Mouse (Mus musculus): ENCODE data around the gene Tgfa. TPM values are rescaled to one million over a fixed set of nuclear protein-coding genes. Genes with fewer than 3 reads are reported as not detected.

Tgfa gene
- polyA plus RNA-seq, 1 experiment from 2014 or later = 1.5 TPM

DNA sequence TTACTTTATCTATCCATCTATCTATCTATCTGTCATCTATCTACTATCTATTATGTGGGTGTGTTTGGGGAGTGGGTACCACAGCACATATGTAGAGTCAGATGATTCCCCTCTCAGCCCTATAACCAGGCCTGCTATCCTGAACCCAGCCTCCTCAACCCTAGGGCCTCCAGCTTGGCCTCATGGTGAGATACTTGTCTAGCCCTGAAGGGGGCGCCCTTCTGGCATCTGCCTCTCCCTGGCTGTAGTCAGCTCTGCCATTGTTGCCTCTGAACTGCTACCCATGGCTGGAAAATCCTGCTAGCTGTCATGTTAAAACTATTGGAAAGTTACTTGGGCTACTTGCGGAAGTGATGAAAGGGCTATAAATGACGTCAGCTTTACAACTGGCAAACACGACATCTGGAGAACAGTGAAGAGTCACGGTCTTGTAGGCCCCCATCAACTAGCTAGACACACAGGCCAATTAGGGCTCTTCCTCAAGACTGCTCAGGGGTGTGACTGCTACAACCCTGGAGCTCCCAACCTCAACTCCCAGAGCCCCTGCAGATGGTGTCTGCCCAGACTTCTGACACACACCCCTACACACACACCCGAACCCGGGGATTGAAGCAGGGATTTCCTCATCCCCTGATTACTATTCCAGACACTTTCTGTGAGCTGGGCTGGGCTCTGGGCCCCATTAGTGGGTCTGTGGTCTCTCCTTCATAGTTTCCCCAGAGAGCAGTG, 65.5 kb downstream of the Tgfa start:
- no peaks in the 10 kb centered on the region for H3K36me3 ChIP-seq
- H3K9ac ChIP-seq (replicated peaks) = no peak overlapping the region
- 26% methylated on average over 7 of the region's 7 CpGs for WGBS
- no peak overlapping the region for H3K4me2 ChIP-seq
- H3K9me3 ChIP-seq = no peaks in the 10 kb centered on the region
- peak overlapping the region; percentile 59; the same call in 1 of the 2 replicates for H3K27ac ChIP-seq
- ATAC-seq (ENCODE audit: insufficient number of reproducible peaks, insufficient read depth, low FRiP score, low TSS enrichment, low read depth) = peak; percentile 56; the same call in 1 of the 2 replicates
- H3K4me3 ChIP-seq (replicated peaks) = no peak overlapping the region
- peaks cover 14% of the 10 kb centered on the region; the same call in 1 of the 2 replicates for H3K4me1 ChIP-seq (replicated peaks)
- H3K27me3 ChIP-seq = no peaks in the 10 kb centered on the region

DNA sequence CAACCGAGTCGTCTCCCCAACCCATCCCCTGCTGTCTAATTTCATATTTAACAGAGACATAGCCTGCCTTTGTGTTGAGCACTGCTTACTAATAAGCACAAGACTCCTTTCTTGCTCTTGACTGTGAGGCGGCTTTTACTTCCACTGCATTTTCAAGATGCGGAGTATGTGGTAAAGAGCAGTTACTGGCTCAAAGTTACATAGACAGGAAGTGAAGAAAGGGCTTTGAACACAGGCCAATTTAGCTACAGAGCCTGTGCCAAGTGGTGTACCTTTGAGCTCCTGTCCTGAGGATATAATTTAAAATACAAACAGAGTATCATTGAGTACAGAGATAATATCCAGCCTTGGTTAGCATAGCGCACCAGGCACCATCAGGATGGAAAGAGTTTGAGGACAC, 71.8 kb downstream of the Tgfa start:
- no peak for ATAC-seq (ENCODE audit: insufficient number of reproducible peaks, insufficient read depth, low FRiP score, low TSS enrichment, low read depth)
- 87% methylated on average over 5 of the region's 5 CpGs for WGBS

DNA sequence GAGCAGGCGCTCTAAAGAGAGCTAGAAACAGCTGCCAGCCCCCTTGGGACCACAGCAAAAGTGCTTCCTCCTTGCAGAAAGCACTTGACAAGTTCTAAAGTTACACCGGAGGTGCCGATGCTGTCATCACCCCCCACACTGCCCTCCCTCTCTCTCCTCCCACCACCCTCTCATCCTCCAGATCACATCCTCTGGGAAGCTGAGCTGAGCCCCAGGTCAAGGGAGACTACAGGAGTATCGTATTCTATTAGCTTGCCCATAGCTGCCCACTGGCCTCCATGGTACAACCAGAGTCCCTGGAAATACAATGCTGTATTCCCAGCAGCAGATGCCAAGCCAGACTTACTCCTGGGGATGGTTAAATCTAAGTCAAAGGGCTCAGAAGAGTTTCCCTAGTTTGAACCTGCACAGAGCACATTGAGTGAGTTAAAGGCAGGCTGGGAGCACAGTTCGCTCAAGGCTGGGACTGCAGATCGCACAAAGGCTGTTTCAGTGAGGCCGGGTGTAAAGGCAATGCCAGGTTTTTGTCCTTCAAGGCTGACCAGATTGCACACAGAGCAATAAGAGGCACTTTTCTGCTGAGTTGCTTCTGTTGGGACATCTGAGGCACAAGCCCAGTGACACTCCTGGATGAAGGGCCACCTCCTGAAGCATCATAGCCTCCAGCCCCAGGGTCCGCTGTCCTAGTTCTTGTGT, 75.5 kb downstream of the Tgfa start:
- H3K36me3 ChIP-seq = no peaks in the 10 kb centered on the region
- H3K9ac ChIP-seq (replicated peaks) = no peak overlapping the region
- H3K4me2 ChIP-seq = no peak overlapping the region
- peaks cover 17% of the 10 kb centered on the region; the same call in 1 of the 2 replicates for H3K4me1 ChIP-seq (replicated peaks)
- H3K27ac ChIP-seq = no peak overlapping the region
- no peak for ATAC-seq (ENCODE audit: insufficient number of reproducible peaks, insufficient read depth, low FRiP score, low TSS enrichment, low read depth)
- H3K9me3 ChIP-seq = no peaks in the 10 kb centered on the region
- WGBS = 47% methylated on average over 8 of the region's 8 CpGs
- peaks cover 5% of the 10 kb centered on the region; the same call in 1 of the 2 replicates for H3K27me3 ChIP-seq
- no peak overlapping the region for H3K4me3 ChIP-seq (replicated peaks)

More for the DNA sequence above, 71.8 kb downstream of the Tgfa start:
- no peak overlapping the region for H3K27ac ChIP-seq
- no peak overlapping the region for H3K4me2 ChIP-seq
- H3K36me3 ChIP-seq = no peaks in the 10 kb centered on the region
- H3K9me3 ChIP-seq = no peaks in the 10 kb centered on the region
- H3K9ac ChIP-seq (replicated peaks) = no peak overlapping the region
- peaks cover 5% of the 10 kb centered on the region; the same call in 1 of the 2 replicates for H3K27me3 ChIP-seq
- H3K4me1 ChIP-seq (replicated peaks) = peaks cover 25% of the 10 kb centered on the region; the same call in 1 of the 2 replicates
- H3K4me3 ChIP-seq (replicated peaks) = no peak overlapping the region

DNA sequence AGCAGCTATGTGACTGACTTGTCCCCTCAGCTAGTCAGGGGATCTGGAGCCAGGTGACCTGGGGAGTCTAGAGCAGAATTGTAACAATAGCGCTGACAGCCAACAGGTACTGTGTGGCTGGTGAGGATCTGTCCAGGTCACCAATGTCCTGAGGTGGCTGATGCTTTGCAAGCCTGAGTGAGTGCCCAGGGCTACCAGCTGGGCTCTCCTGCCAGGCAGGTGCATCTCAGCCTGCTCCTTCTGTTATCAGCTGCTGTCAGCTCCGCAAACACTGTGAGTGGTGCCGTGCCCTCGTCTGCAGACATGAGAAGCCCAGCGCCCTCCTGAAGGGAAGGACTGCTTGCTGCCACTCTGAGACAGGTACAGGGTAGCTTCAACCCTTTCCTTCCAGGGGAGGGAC, 76.1 kb downstream of the Tgfa start:
- Histone ChIP-seq H3K4me2 (no peak overlapping the region), H3K27me3 (peaks cover 5% of the 10 kb centered on the region; the same call in 1 of the 2 replicates), H3K27ac (no peak overlapping the region), H3K9me3 (no peaks in the 10 kb centered on the region), H3K9ac (replicated peaks) (no peak overlapping the region), H3K36me3 (no peaks in the 10 kb centered on the region), H3K4me1 (replicated peaks) (peaks cover 13% of the 10 kb centered on the region; the same call in 1 of the 2 replicates), H3K4me3 (replicated peaks) (no peak overlapping the region)
- 87% methylated on average over 5 of the region's 5 CpGs for WGBS
- no peak for ATAC-seq (ENCODE audit: insufficient number of reproducible peaks, insufficient read depth, low FRiP score, low TSS enrichment, low read depth)

DNA sequence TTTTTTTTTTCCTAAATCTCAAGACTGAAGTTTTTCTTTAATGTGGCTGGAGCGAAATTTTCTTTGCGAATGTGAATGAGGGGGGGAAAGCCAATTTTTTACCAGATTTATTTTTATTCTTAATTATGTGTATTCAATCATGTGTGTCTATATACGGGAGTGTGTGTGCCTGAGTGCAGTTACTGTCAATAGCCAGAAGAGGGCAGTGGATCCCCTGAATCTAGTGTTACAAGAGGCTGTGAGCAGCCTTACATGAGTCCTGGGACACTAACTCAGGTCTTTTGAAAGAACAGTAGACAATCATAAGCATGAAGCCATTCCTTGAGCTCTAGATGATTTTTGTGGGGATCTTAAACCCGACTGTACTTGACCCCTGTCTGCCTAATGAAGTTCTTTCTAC, 80.7 kb downstream of the Tgfa start:
- Histone ChIP-seq H3K4me2 (no peak overlapping the region), H3K27me3 (0 out of 2 replicates have a peak, but pooled peaks cover 5% of the 10 kb centered on the region), H3K36me3 (no peaks in the 10 kb centered on the region), H3K9me3 (no peaks in the 10 kb centered on the region), H3K4me3 (replicated peaks) (no peak overlapping the region), H3K27ac (no peak overlapping the region), H3K9ac (replicated peaks) (no peak overlapping the region), H3K4me1 (replicated peaks) (peaks cover 2% of the 10 kb centered on the region; the same call in 1 of the 2 replicates)
- WGBS = 93% methylated on average over 4 of the region's 4 CpGs
- no peak for ATAC-seq (ENCODE audit: insufficient number of reproducible peaks, insufficient read depth, low FRiP score, low TSS enrichment, low read depth)

DNA sequence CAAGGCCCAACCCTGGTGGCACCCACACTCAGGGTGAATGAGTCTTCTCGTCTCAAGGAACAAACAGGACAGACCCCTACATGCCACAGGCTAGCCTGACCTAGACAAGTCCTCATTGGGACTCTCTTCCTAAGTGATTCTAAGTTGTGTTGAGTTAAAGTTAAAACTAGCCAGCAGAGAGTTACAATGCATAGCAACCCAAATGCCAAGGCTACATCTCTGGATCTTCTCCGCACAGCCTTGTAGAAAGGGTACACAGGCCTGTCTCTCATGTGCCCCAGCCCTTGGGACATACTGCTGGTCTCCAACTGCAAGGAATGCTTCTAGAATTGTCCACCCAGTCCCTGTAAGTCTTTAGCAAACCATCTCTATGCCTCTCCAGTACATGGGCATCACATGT, 81.8 kb downstream of the Tgfa start:
- H3K27ac ChIP-seq = no peak overlapping the region
- H3K4me3 ChIP-seq (replicated peaks) = no peak overlapping the region
- H3K27me3 ChIP-seq = no peaks in the 10 kb centered on the region
- H3K36me3 ChIP-seq = no peaks in the 10 kb centered on the region
- no peaks in the 10 kb centered on the region for H3K9me3 ChIP-seq
- no peaks in the 10 kb centered on the region for H3K4me1 ChIP-seq (replicated peaks)
- H3K4me2 ChIP-seq = no peak overlapping the region
- ATAC-seq (ENCODE audit: insufficient number of reproducible peaks, insufficient read depth, low FRiP score, low TSS enrichment, low read depth) = no peak
- WGBS = 87% methylated on average over 2 of the region's 2 CpGs
- no peak overlapping the region for H3K9ac ChIP-seq (replicated peaks)

DNA sequence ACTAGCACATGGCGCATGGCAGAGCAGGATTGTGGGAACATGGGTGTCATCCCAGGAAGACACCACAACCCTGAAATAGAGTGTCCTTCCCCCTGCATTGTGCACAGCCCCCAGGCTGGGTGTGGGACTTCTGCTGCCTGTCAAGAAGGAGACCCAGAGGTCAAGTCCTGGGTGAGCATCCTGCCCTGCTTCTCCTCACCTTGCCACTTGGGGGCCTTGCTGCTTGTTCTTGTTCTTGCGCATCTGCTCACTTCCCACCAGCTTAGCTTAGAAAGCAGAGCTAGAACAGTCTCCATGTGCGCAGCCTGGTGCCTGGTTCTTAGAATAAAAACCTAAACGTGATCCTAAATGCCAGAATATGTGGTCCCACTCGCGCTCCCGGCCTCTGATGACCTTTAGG, 82.6 kb downstream of the Tgfa start:
- Histone ChIP-seq H3K27ac (no peak overlapping the region), H3K9ac (replicated peaks) (no peak overlapping the region), H3K4me1 (replicated peaks) (no peaks in the 10 kb centered on the region), H3K9me3 (no peaks in the 10 kb centered on the region), H3K36me3 (no peaks in the 10 kb centered on the region), H3K27me3 (no peaks in the 10 kb centered on the region), H3K4me3 (replicated peaks) (no peak overlapping the region), H3K4me2 (no peak overlapping the region)
- WGBS = 77% methylated on average over 7 of the region's 7 CpGs
- ATAC-seq (ENCODE audit: insufficient number of reproducible peaks, insufficient read depth, low FRiP score, low TSS enrichment, low read depth) = no peak

DNA sequence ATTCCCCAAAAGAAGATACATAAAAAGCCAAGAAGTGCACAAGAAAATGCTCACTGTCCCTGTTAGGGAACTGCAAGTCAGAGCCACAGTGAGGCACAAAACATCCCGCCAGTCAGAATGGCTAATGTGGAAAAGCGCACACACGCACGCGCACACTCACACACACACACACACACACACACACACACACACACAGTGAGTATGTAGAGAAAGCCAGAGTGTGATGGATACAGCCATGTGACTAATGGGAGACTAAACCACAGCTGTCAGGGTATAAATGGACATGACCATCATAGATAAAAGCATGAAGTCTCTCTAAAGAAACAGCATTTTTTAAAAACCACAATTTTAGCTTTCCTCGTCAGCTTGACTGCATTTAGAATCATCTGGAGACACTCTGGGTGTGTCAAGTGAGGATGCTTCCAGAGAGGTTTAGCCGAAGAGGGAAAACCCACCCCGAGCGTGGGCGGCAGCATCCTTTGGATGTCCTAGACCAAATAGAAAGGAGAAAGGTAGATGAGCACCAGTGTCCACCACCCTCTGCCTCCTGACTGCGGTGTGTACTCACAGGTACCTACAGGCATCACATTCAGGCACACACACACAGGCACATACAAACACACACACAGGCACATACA, 86.7 kb downstream of the Tgfa start:
- no peak for ATAC-seq (ENCODE audit: insufficient number of reproducible peaks, insufficient read depth, low FRiP score, low TSS enrichment, low read depth)
- H3K4me2 ChIP-seq = no peak overlapping the region
- no peaks in the 10 kb centered on the region for H3K9me3 ChIP-seq

DNA sequence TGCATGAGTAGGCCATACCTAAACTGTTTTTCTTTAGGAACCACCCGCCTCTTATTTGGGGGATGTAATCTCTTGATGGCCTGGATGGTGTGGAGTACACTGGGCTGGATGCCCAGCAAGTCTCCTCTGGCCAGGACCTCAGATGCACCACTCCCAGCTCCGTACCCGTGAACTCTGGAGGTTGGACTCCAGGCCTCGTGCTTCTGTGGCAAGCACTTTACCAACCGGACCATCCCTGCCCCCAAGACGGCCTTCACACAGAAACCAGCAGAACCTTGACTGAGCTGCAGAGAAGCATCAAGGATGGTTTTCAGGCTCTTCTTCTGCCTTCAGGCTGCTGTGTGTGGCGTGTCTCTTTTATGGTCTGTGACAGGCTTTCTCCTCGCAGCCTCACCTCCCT, 98.3 kb downstream of the Tgfa start:
- no peaks in the 10 kb centered on the region for H3K9me3 ChIP-seq
- no peak overlapping the region for H3K4me3 ChIP-seq (replicated peaks)
- no peaks in the 10 kb centered on the region for H3K4me1 ChIP-seq (replicated peaks)
- no peak overlapping the region for H3K9ac ChIP-seq (replicated peaks)
- no peaks in the 10 kb centered on the region for H3K27me3 ChIP-seq
- no peak overlapping the region for H3K4me2 ChIP-seq
- no peaks in the 10 kb centered on the region for H3K36me3 ChIP-seq
- no peak for ATAC-seq (ENCODE audit: insufficient number of reproducible peaks, insufficient read depth, low FRiP score, low TSS enrichment, low read depth)
- 77% methylated on average over 8 of the region's 8 CpGs for WGBS
- H3K27ac ChIP-seq = no peak overlapping the region

More for the DNA sequence above, 86.7 kb downstream of the Tgfa start:
- Histone ChIP-seq H3K4me1 (replicated peaks) (no peaks in the 10 kb centered on the region), H3K27me3 (no peaks in the 10 kb centered on the region), H3K27ac (no peak overlapping the region), H3K4me3 (replicated peaks) (no peak overlapping the region), H3K36me3 (no peaks in the 10 kb centered on the region), H3K9ac (replicated peaks) (no peak overlapping the region)
- WGBS = 88% methylated on average over 11 of the region's 11 CpGs

DNA sequence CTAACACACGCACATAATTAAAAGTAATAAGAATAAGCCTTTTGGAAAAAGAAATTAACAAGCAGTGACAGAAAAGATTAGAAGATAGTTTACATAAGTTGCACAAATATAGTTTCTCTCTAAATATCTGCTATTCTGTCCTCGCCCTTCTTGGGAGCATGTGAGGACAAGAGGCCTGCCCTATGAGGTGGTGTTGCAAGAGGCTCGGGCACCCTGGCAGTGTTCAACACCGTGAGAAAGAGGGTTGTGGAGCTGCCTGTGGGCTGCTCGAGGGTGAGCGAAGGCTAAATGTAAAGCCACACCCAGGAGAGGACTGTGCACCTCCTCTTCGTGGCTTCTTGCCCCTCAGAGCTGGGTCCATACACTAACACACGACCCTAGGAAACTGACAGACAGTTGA, 100.4 kb downstream of the Tgfa start:
- Histone ChIP-seq H3K9me3 (no peaks in the 10 kb centered on the region), H3K4me1 (replicated peaks) (no peaks in the 10 kb centered on the region), H3K27me3 (no peaks in the 10 kb centered on the region), H3K9ac (replicated peaks) (no peak overlapping the region), H3K4me2 (no peak overlapping the region), H3K36me3 (no peaks in the 10 kb centered on the region), H3K4me3 (replicated peaks) (no peak overlapping the region), H3K27ac (no peak overlapping the region)
- WGBS = 81% methylated on average over 8 of the region's 8 CpGs
- no peak for ATAC-seq (ENCODE audit: insufficient number of reproducible peaks, insufficient read depth, low FRiP score, low TSS enrichment, low read depth)

DNA sequence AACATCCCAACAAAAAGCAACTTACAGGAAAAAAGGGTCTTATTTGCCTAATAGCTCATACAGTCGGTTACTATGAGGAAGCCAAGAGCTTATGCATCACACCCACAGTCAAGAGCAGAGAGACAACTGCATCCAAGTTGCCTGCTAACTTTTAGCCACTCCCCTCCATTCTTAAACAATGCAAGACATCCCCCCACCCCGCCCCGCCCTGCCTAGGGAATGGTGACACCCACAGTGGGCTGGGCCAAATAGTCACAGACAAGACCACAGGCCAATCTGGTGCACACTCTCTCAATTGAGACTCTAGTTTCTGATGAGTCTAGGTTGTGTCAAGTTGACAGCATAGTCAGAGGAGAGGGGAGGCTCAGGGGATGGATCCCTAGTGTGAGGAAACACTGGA, 101.1 kb downstream of the Tgfa start:
- Histone ChIP-seq H3K27ac (no peak overlapping the region), H3K4me1 (replicated peaks) (no peaks in the 10 kb centered on the region), H3K27me3 (no peaks in the 10 kb centered on the region), H3K9me3 (no peaks in the 10 kb centered on the region), H3K9ac (replicated peaks) (no peak overlapping the region), H3K36me3 (no peaks in the 10 kb centered on the region), H3K4me3 (replicated peaks) (no peak overlapping the region), H3K4me2 (no peak overlapping the region)
- 91% methylated on average over 3 of the region's 3 CpGs for WGBS
- ATAC-seq (ENCODE audit: insufficient number of reproducible peaks, insufficient read depth, low FRiP score, low TSS enrichment, low read depth) = no peak

Measured in limb, embryonic 12.5 days (tissue).